Mouse (Mus musculus) MEL (cell line): ENCODE measurements around the gene Pusl1. TPM values are rescaled to one million over a fixed set of nuclear protein-coding genes. Genes with fewer than 3 reads are reported as not detected.
A peak's percentile ranks its signal among the peaks of the same experiment; 100 is the strongest.

Experiments used
- DNase-seq: peaks from one replicate; pipeline ENCODE4 v3.0.0; 2011; ENCODE audit warnings: low read depth, low spot score
- H3K27ac ChIP-seq: 2 replicates; pipeline ENCODE4 v1.5.1; 2012; ENCODE audit warnings: low read depth, mild to moderate bottlenecking, control low read depth, low read length, moderate library complexity; ENCODE audit not compliant: control insufficient read depth
- H3K27me3 ChIP-seq, 2 experiments: fragments of 150-350 bp in 1 of 2; sonication (generic) in 1 of 2; 2 replicates each; pipeline ENCODE4 v1.6.1; 2012; ENCODE audit warnings: low read length in 2 of 2, mild to moderate bottlenecking in 2 of 2, improper control_type of control experiment in 1 of 2, moderate library complexity in 1 of 2; ENCODE audit not compliant: insufficient read depth in 2 of 2, control insufficient read depth in 1 of 2
- H3K36me3 ChIP-seq, 2 experiments: 2 replicates each; pipeline ENCODE4 v1.6.1; 2012 to 2014; ENCODE audit warnings: low read length in 2 of 2, improper control_type of control experiment in 1 of 2, inconsistent platforms in 1 of 2, mild to moderate bottlenecking in 1 of 2; ENCODE audit not compliant: insufficient read depth in 2 of 2, control insufficient read depth in 1 of 2
- H3K4me1 ChIP-seq, 2 experiments: fragments of 150-350 bp in 1 of 2; sonication (generic) in 1 of 2; 2 replicates each; pipeline ENCODE4 v1.6.1; 2012; ENCODE audit warnings: low read length in 2 of 2, improper control_type of control experiment in 1 of 2, mild to moderate bottlenecking in 1 of 2; ENCODE audit not compliant: insufficient read depth in 2 of 2, control insufficient read depth in 1 of 2
- H3K4me3 ChIP-seq, 2 experiments: fragments of 150-350 bp in 1 of 2; sonication (generic) in 1 of 2; 2 replicates each; pipeline ENCODE4 v1.5.1; 2012; ENCODE audit warnings: low read depth in 2 of 2, low read length in 2 of 2, mild to moderate bottlenecking in 2 of 2, moderate library complexity in 2 of 2, control low read depth in 1 of 2, improper control_type of control experiment in 1 of 2; ENCODE audit not compliant: control insufficient read depth in 1 of 2, insufficient read depth in 1 of 2
- H3K79me2 ChIP-seq: 2 replicates; pipeline ENCODE4 v1.6.1; 2012; ENCODE audit warnings: mild to moderate bottlenecking, low read length, moderate library complexity; ENCODE audit not compliant: control insufficient read depth, poor library complexity, insufficient read depth
- H3K9ac ChIP-seq: 2 replicates; pipeline ENCODE4 v1.6.1; 2012; ENCODE audit warnings: low read depth, mild to moderate bottlenecking, control low read depth, low read length, moderate library complexity; ENCODE audit not compliant: control insufficient read depth, poor library complexity, severe bottlenecking
- H3K9me3 ChIP-seq: fragments of 150-350 bp; sonication (generic); replicated peaks from 2 replicates; pipeline ENCODE4 v1.6.1; 2012; ENCODE audit warnings: mild to moderate bottlenecking, low read length, improper control_type of control experiment, moderate library complexity; ENCODE audit not compliant: insufficient read depth
- CHD1 ChIP-seq: IDR thresholded peaks from 2 replicates; pipeline ENCODE4 v1.6.1; 2012; ENCODE audit warnings: low read depth, mild to moderate bottlenecking, inconsistent platforms, low read length, improper control_type of control experiment
- CTCF ChIP-seq, 3 experiments: IDR thresholded peaks in 2 of 3; conservative IDR thresholded peaks in 1 of 3; 2 replicates each; pipeline ENCODE4 v1.5.1; 2011 to 2012; ENCODE audit warnings: low read length in 3 of 3, low read depth in 2 of 3, mild to moderate bottlenecking in 2 of 3, improper control_type of control experiment in 1 of 3, inconsistent platforms in 1 of 3, mixed read lengths in 1 of 3, moderate library complexity in 1 of 3; ENCODE audit not compliant: control insufficient read depth in 1 of 3, insufficient read depth in 1 of 3, poor library complexity in 1 of 3, severe bottlenecking in 1 of 3
- E2F4 ChIP-seq: IDR thresholded peaks from 2 replicates; pipeline ENCODE4 v1.6.1; 2011; ENCODE audit warnings: low read depth, low read length, improper control_type of control experiment, borderline replicate concordance
- EP300 ChIP-seq, 2 experiments: IDR thresholded peaks; 2 replicates each; pipeline ENCODE4 v1.6.1; 2011; ENCODE audit warnings: improper control_type of control experiment in 2 of 2, low read length in 2 of 2, low read depth in 1 of 2, mild to moderate bottlenecking in 1 of 2
- ETS1 ChIP-seq: IDR thresholded peaks from 2 replicates; pipeline ENCODE4 v1.6.1; 2012; ENCODE audit warnings: low read depth, mild to moderate bottlenecking, inconsistent platforms, low read length, improper control_type of control experiment, moderate library complexity
- GABPA ChIP-seq: IDR thresholded peaks from 2 replicates; pipeline ENCODE4 v1.6.1; 2012; ENCODE audit warnings: low read depth, mild to moderate bottlenecking, inconsistent platforms, low read length, improper control_type of control experiment, moderate library complexity
- GATA1 ChIP-seq: IDR thresholded peaks from 2 replicates; pipeline ENCODE4 v1.6.1; 2011; ENCODE audit warnings: low read depth, low read length, improper control_type of control experiment
- HCFC1 ChIP-seq: IDR thresholded peaks from 2 replicates; pipeline ENCODE4 v1.6.1; 2012; ENCODE audit warnings: low read depth, mild to moderate bottlenecking, inconsistent platforms, low read length, improper control_type of control experiment, moderate library complexity
- JUND ChIP-seq: IDR thresholded peaks from 2 replicates; pipeline ENCODE4 v1.6.1; 2011; ENCODE audit warnings: low read depth, mild to moderate bottlenecking, improper control_type of control experiment, low read length
- MAFK ChIP-seq: IDR thresholded peaks from 2 replicates; pipeline ENCODE4 v1.6.1; 2011; ENCODE audit warnings: low read depth, mild to moderate bottlenecking, low read length, improper control_type of control experiment, borderline replicate concordance
- MAZ ChIP-seq: IDR thresholded peaks from 2 replicates; pipeline ENCODE4 v1.6.1; 2012; ENCODE audit warnings: low read depth, mild to moderate bottlenecking, inconsistent platforms, low read length, improper control_type of control experiment
- MEF2A ChIP-seq: IDR thresholded peaks from 2 replicates; pipeline ENCODE4 v1.6.1; 2014; ENCODE audit warnings: low read depth, mild to moderate bottlenecking, inconsistent platforms, low read length, improper control_type of control experiment; ENCODE audit not compliant: poor library complexity, insufficient replicate concordance, severe bottlenecking; ENCODE audit errors: extremely low read depth
- MYB ChIP-seq: IDR thresholded peaks from 2 replicates; pipeline ENCODE4 v1.6.1; 2011; ENCODE audit warnings: mild to moderate bottlenecking, low read depth, low read length, improper control_type of control experiment
- NELFE ChIP-seq: IDR thresholded peaks from 2 replicates; pipeline ENCODE4 v1.6.1; 2011; ENCODE audit warnings: low read depth, low read length, improper control_type of control experiment
- POLR2AphosphoS5 ChIP-seq: IDR thresholded peaks from 2 replicates; pipeline ENCODE4 v1.6.1; 2012; ENCODE audit warnings: low read depth, borderline replicate concordance, mild to moderate bottlenecking, inconsistent platforms, low read length, moderate library complexity, mixed read lengths
- SIN3A ChIP-seq: IDR thresholded peaks from 2 replicates; pipeline ENCODE4 v1.6.1; 2012; ENCODE audit warnings: low read length, improper control_type of control experiment, inconsistent platforms
- TCF12 ChIP-seq: IDR thresholded peaks from 2 replicates; pipeline ENCODE4 v1.6.1; 2014; ENCODE audit warnings: low read depth, mild to moderate bottlenecking, inconsistent platforms, low read length, improper control_type of control experiment, moderate library complexity
- USF1 ChIP-seq: IDR thresholded peaks from 2 replicates; pipeline ENCODE4 v1.6.1; 2014; ENCODE audit warnings: low read depth, mild to moderate bottlenecking, inconsistent platforms, low read length, improper control_type of control experiment, moderate library complexity
- ZC3H11A ChIP-seq: IDR thresholded peaks from 2 replicates; pipeline ENCODE4 v1.6.1; 2012; ENCODE audit warnings: low read depth, mild to moderate bottlenecking, inconsistent platforms, low read length, improper control_type of control experiment
- ZKSCAN1 ChIP-seq: IDR thresholded peaks from 2 replicates; pipeline ENCODE4 v1.6.1; 2012; ENCODE audit warnings: low read depth, mild to moderate bottlenecking, inconsistent platforms, low read length, improper control_type of control experiment, moderate library complexity
- ZNF384 ChIP-seq: IDR thresholded peaks from 2 replicates; pipeline ENCODE4 v1.6.1; 2012; ENCODE audit warnings: low read depth, mild to moderate bottlenecking, inconsistent platforms, low read length, improper control_type of control experiment
- polyA plus RNA-seq, 2 experiments: library from polyadenylated mRNA; stranded (reverse) in 1 of 2; unstranded in 1 of 2; fragments of >175 nt in 1 of 2; fragments of >200 nt in 1 of 2; gene quantifications; 2 replicates each; pipeline versions ENCODE4 v1.2.1 to v1.2.4; 2012; ENCODE audit warnings: low replicate concordance in 2 of 2, low read depth in 1 of 2; ENCODE audit not compliant: insufficient read length in 2 of 2, insufficient read depth in 1 of 2, missing spikeins in 1 of 2
- total RNA-seq: library from RNA; depleted of rRNA; stranded (reverse); fragments of 300-350 nt; gene quantifications from 2 replicates; pipeline ENCODE4 v1.2.3, GENCODE M21; 2012

Pusl1 gene
- total and polyA plus RNA-seq, 3 experiments, result 65.2 to 68.4 TPM; not detected in 1

DNA sequence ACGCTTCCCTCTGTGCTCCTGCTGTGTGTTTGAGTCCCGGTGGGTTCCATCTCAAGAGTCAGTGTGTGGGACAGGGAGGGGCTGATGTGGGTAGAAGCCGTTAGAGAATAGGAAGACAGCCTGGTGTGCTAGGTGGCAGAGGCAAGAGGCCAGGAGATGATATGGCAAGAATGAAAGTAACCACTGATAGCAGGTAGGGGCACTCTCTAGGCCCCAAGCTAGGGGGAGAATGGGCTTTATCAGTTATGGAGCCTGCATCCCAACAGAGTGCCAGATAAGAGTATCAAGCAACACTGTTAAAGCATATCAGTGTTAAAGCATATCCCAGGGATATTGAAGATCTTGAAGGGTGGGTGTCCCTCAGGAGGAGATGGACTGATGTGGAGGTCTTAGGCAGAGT, 34.7 kb downstream of the Pusl1 start (continued):
- TF ChIP-seq CHD1 (no peak), ZC3H11A (no peak), JUND (no peak), MYB (peak; percentile 40; the same call in 1 of the 2 replicates), MEF2A (no peak), ZKSCAN1 (no peak), ETS1 (0 out of 2 replicates have a peak, but pooled peaks have one; percentile 47), MAZ (no peak), E2F4 (no peak), USF1 (no peak), POLR2AphosphoS5 (no peak), GABPA (no peak), NELFE (no peak), GATA1 (peak; percentile 55; the same call in 1 of the 2 replicates), ZNF384 (no peak), MAFK (no peak; the same call in 1 of the 2 replicates)
- TF ChIP-seq, all 39 proteins: peak for 7

DNA sequence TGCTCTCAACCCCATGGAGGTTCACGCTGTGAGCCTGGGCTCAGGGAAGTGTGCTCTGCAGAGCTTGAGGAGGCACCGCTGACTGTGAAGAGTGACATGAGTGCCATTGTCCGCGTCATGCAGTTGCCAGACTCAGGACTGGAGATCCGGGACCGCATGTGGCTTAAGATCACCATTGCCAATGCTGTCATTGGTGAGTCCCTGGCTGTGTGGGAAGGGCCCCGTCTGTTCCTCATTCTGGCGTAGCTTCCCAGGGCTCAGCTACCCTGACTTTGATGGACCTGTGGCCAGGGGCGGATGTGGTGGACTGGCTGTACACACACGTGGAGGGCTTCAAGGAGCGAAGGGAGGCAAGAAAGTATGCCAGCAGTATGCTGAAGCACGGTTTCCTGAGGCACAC, 35.5 kb downstream of the Pusl1 start:
- no peak for TF ChIP-seq HCFC1
- no peak for TF ChIP-seq EP300 (IDR thresholded peaks at IDR 0.05; ENCODE audit: low read depth in 1 of 2, low read length in 2 of 2)
- TF ChIP-seq MAZ, result no peak
- TF ChIP-seq ZNF384, result no peak
- TF ChIP-seq TCF12, result no peak
- TF ChIP-seq SIN3A, result no peak
- no peak for TF ChIP-seq CTCF (IDR thresholded peaks at IDR 0.05 in 2 of 3, conservative IDR thresholded peaks at IDR 0.05 in 1 of 3; ENCODE audit: control insufficient read depth in 1 of 3, insufficient read depth in 1 of 3, low read depth in 2 of 3, low read length in 3 of 3, poor library complexity in 1 of 3, severe bottlenecking in 1 of 3)
- no peak for TF ChIP-seq POLR2AphosphoS5
- TF ChIP-seq, all 39 proteins: peak for 0
- Histone ChIP-seq H3K9me3 (no peaks in the 10 kb centered on the region), H3K79me2 (peaks cover 12% of the 10 kb centered on the region), H3K36me3 (peaks cover 2 to 4% of the 10 kb centered on the region in 2 experiments; a peak in 2 of 4 replicates), H3K9ac (no peak overlapping the region), H3K4me1 (peaks cover 6 to 11% of the 10 kb centered on the region in 2 experiments), H3K27ac (no peak overlapping the region), H3K4me3 (no peak overlapping the region), H3K27me3 (no peaks in the 10 kb centered on the region)
- DNase-seq, result no peak
